Mouse (Mus musculus) liver, adult 10 weeks (tissue): ENCODE results near the gene Mosmo. TPM values are rescaled to one million over a fixed set of nuclear protein-coding genes. Genes with fewer than 3 reads are reported as not detected.

Source experiments
- polyA plus RNA-seq: library from polyadenylated mRNA; stranded (reverse); fragments of 350-450 nt; fragmentation: Illumina TruSeq; extraction: RNeasy Lipid Tissue Mini Kit (QIAGEN cat#74804); gene quantifications from one replicate; pipeline ENCODE4 v1.2.3, GENCODE M21; 2014; ENCODE audit warnings: low read depth, low replicate concordance

Mosmo gene
- 21.5 TPM for polyA plus RNA-seq

GRCm38 (mm10) chr7:120677001-120677643 lies at the start of gene Mosmo:
Mosmo (plus strand) TSS chr7:120677618.

GRCm38 (mm10) chr7:120634711-120635361 lies 42.6 kb upstream of the Mosmo start, which contains the start of gene Uqcrc2:
Uqcrc2 (plus strand) TSS chr7:120635176.

GRCm38 (mm10) chr7:120670153-120670875 lies 7.1 kb upstream of the Mosmo start, which contains the start of gene Pdzd9:
Pdzd9 (minus strand) TSS chr7:120670343.

GRCm38 (mm10) chr7:120739018-120739417 lies 61.6 kb downstream of the Mosmo start, which contains the start of gene Vwa3a:
Vwa3a (plus strand) TSS chr7:120739318.

Other genes starting within 250 kb of the Mosmo start
- 505 TPM for gene Uqcrc2, start 42.4 kb upstream of the Mosmo start, polyA plus RNA-seq
- not detected for gene Pdzd9, start 7.3 kb upstream of the Mosmo start, polyA plus RNA-seq
- gene Vwa3a, start 61.7 kb downstream of the Mosmo start, polyA plus RNA-seq = not detected
- gene Gm5737, start 134.7 kb downstream of the Mosmo start, polyA plus RNA-seq = not detected
- 1.6 TPM for gene Eef2k, start 165.2 kb downstream of the Mosmo start, polyA plus RNA-seq
- 4.5 TPM for gene Polr3e, start 240.1 kb downstream of the Mosmo start, polyA plus RNA-seq